Mouse (Mus musculus) myocyte (in vitro differentiated cells): ENCODE measurements around the gene Lrrc74b. TPM values are rescaled to one million over a fixed set of nuclear protein-coding genes. Genes with fewer than 3 reads are reported as not detected.
A peak's percentile ranks its signal among the peaks of the same experiment; 100 is the strongest.

Experiments
- H3K27me3 ChIP-seq: one replicate; pipeline ENCODE4 v1.6.1; 2011; ENCODE audit not compliant: control insufficient read depth, insufficient read depth, insufficient read length
- H3K36me3 ChIP-seq: one replicate; pipeline ENCODE4 v1.6.1; 2011; ENCODE audit not compliant: control insufficient read depth, insufficient read depth
- H3K4me2 ChIP-seq: one replicate; pipeline ENCODE4 v1.6.1; 2011; ENCODE audit warnings: low read depth, control low read depth
- H3K4me3 ChIP-seq: one replicate; pipeline ENCODE4 v1.5.1; 2011; ENCODE audit warnings: mild to moderate bottlenecking, control low read depth, moderate library complexity
- H3K79me2 ChIP-seq: one replicate; pipeline ENCODE4 v1.6.1; 2011; ENCODE audit not compliant: control insufficient read depth, insufficient read depth
- H3ac ChIP-seq: one replicate; pipeline ENCODE4 v1.6.1; 2011; ENCODE audit not compliant: control insufficient read depth, insufficient read length
- CEBPB ChIP-seq: IDR thresholded peaks from 2 replicates; pipeline ENCODE4 v1.6.1; 2011; ENCODE audit warnings: mild to moderate bottlenecking, moderate library complexity; ENCODE audit not compliant: poor library complexity, insufficient read depth, severe bottlenecking
- E2F4 ChIP-seq: IDR thresholded peaks from one replicate; pipeline ENCODE4 v1.6.1; 2011; ENCODE audit warnings: mild to moderate bottlenecking, control low read depth, moderate library complexity; ENCODE audit not compliant: insufficient read depth
- MAX ChIP-seq: IDR thresholded peaks from one replicate; pipeline ENCODE4 v1.6.1; 2011; ENCODE audit warnings: low read depth, mild to moderate bottlenecking, control low read depth
- MYOD1 ChIP-seq, 3 experiments: IDR thresholded peaks; one replicate each; pipeline ENCODE4 v1.6.1; 2011; ENCODE audit warnings: control low read depth in 2 of 3, low read depth in 2 of 3, mild to moderate bottlenecking in 2 of 3, moderate library complexity in 1 of 3; ENCODE audit not compliant: insufficient read length in 2 of 3, control insufficient read depth in 1 of 3
- MYOG ChIP-seq, 3 experiments: IDR thresholded peaks; one replicate each; pipeline ENCODE4 v1.6.1; 2011; ENCODE audit warnings: control low read depth in 2 of 3, low read depth in 2 of 3, mild to moderate bottlenecking in 2 of 3; ENCODE audit not compliant: insufficient read length in 2 of 3, control insufficient read depth in 1 of 3, insufficient read depth in 1 of 3
- POLR2A ChIP-seq: IDR thresholded peaks from one replicate; pipeline ENCODE4 v1.6.1; 2011; ENCODE audit warnings: low read depth, mild to moderate bottlenecking, control low read depth, moderate library complexity; ENCODE audit not compliant: insufficient read length
- POLR2AphosphoS2 ChIP-seq: IDR thresholded peaks from one replicate; pipeline ENCODE4 v1.6.1; 2011; ENCODE audit warnings: low read depth, control low read depth; ENCODE audit not compliant: insufficient read length
- REST ChIP-seq: IDR thresholded peaks from one replicate; pipeline ENCODE4 v1.6.1; 2011; ENCODE audit warnings: mild to moderate bottlenecking, control low read depth, moderate library complexity; ENCODE audit not compliant: insufficient read depth, insufficient read length
- SRF ChIP-seq: IDR thresholded peaks from one replicate; pipeline ENCODE4 v1.6.1; 2011; ENCODE audit warnings: low read depth; ENCODE audit not compliant: control insufficient read depth, insufficient read length
- TCF12 ChIP-seq: IDR thresholded peaks from one replicate; pipeline ENCODE4 v1.6.1; 2011; ENCODE audit warnings: mild to moderate bottlenecking, control low read depth; ENCODE audit not compliant: poor library complexity, insufficient read depth, severe bottlenecking
- TCF3 ChIP-seq: IDR thresholded peaks from one replicate; pipeline ENCODE4 v1.6.1; 2011; ENCODE audit warnings: low read depth, control low read depth; ENCODE audit not compliant: insufficient read length
- USF1 ChIP-seq: IDR thresholded peaks from one replicate; pipeline ENCODE4 v1.6.1; 2011; ENCODE audit warnings: low read depth, mild to moderate bottlenecking, control low read depth, moderate library complexity
- polyA plus RNA-seq: library from polyadenylated mRNA; unstranded; fragments of >200 nt; fragmentation: generic; extraction: Trizol; gene quantifications from one replicate; pipeline ENCODE4 v1.2.1, GENCODE M21; 2012; ENCODE audit warnings: missing spikeins

Lrrc74b gene
- polyA plus RNA-seq, 1 experiment: 0.08 TPM

GRCm38 (mm10) chr16:17524156-17524555 is 36.9 kb downstream of the Lrrc74b start:
- no peaks in the 10 kb centered on the region for H3K27me3 ChIP-seq
- H3K79me2 ChIP-seq: no peaks in the 10 kb centered on the region
- TF ChIP-seq TCF12 (no peak), POLR2AphosphoS2 (peak; percentile 31)
- peaks cover 51% of the 10 kb centered on the region for H3K36me3 ChIP-seq
- no peak overlapping the region for H3K4me3 ChIP-seq
- no peak overlapping the region for H3ac ChIP-seq
- H3K4me2 ChIP-seq: no peak overlapping the region

GRCm38 (mm10) chr16:17518910-17519309 is 42.1 kb downstream of the Lrrc74b start:
- Histone ChIP-seq H3K79me2 (no peaks in the 10 kb centered on the region), H3K4me3 (no peak overlapping the region), H3K4me2 (no peak overlapping the region), H3ac (no peak overlapping the region), H3K27me3 (no peaks in the 10 kb centered on the region), H3K36me3 (peaks cover 45% of the 10 kb centered on the region)
- TF ChIP-seq MYOG (IDR thresholded peaks at IDR 0.05; ENCODE audit: control insufficient read depth in 1 of 3, insufficient read depth in 1 of 3, insufficient read length in 2 of 3, low read depth in 2 of 3): no peak
- TF ChIP-seq TCF3: no peak
- no peak for TF ChIP-seq SRF
- no peak for TF ChIP-seq REST
- no peak for TF ChIP-seq CEBPB
- no peak for TF ChIP-seq TCF12
- TF ChIP-seq MYOD1 (IDR thresholded peaks at IDR 0.05; ENCODE audit: control insufficient read depth in 1 of 3, insufficient read length in 2 of 3, low read depth in 2 of 3): no peak
- no peak for TF ChIP-seq POLR2A
- no peak for TF ChIP-seq E2F4
- no peak for TF ChIP-seq POLR2AphosphoS2
- TF ChIP-seq MAX: no peak
- no peak for TF ChIP-seq USF1

DNA sequence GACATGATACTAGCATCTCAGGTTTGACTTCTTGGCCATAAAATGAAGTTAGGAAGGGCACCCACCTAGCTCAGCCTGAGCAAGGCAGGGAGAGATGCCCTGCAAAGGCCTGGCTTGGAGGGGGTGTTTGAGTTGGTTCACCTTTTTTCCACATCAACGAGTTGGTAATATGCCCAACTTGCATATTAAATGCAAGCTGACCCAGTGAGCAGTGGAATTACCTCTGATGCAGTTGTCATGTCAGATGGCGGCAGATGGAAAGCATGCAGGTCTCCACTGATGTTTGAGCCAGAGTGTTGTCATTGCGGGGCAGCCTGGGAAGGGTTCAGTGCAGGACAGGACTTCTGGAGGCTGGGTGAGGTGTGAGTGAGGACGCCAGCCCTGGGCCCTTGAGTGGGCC is 49.6 kb downstream of the Lrrc74b start:
- Histone ChIP-seq H3ac (no peak overlapping the region), H3K4me3 (no peak overlapping the region), H3K79me2 (peaks cover 20% of the 10 kb centered on the region), H3K36me3 (peaks cover 26% of the 10 kb centered on the region), H3K27me3 (peaks cover under 1% of the 10 kb centered on the region), H3K4me2 (no peak overlapping the region)
- no peak for TF ChIP-seq MYOD1 (IDR thresholded peaks at IDR 0.05; ENCODE audit: control insufficient read depth in 1 of 3, insufficient read length in 2 of 3, low read depth in 2 of 3)
- no peak for TF ChIP-seq POLR2AphosphoS2
- TF ChIP-seq MAX: no peak
- TF ChIP-seq SRF: no peak
- no peak for TF ChIP-seq E2F4
- no peak for TF ChIP-seq TCF3
- no peak for TF ChIP-seq MYOG (IDR thresholded peaks at IDR 0.05; ENCODE audit: control insufficient read depth in 1 of 3, insufficient read depth in 1 of 3, insufficient read length in 2 of 3, low read depth in 2 of 3)

DNA sequence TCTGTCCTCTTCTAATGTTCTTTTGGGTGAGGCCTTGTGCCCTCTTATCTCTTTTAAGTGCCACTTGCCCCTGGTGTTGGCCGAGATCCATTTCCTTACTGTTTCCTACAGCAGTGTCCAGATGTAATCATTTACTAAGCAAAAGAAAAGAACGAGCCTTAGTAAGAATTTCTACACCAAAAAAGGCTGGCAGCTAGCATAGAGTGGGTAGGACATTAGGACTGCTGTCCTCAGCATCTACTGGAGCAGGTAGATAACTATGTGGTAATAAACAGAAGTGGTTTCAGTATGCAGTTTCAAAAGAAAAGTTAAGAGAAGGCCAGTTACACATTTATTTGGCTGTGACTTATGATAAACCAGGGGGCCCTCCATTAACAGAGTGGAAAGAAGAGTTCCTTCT is 50.4 kb downstream of the Lrrc74b start:
- no peak for TF ChIP-seq POLR2A
- no peak for TF ChIP-seq SRF
- no peak for TF ChIP-seq MYOG (IDR thresholded peaks at IDR 0.05; ENCODE audit: control insufficient read depth in 1 of 3, insufficient read depth in 1 of 3, insufficient read length in 2 of 3, low read depth in 2 of 3)
- TF ChIP-seq USF1: no peak
- TF ChIP-seq REST: no peak
- no peak for TF ChIP-seq CEBPB
- no peak for TF ChIP-seq MAX
- no peak for TF ChIP-seq TCF12
- no peak for TF ChIP-seq MYOD1 (IDR thresholded peaks at IDR 0.05; ENCODE audit: control insufficient read depth in 1 of 3, insufficient read length in 2 of 3, low read depth in 2 of 3)
- H3ac ChIP-seq: no peak overlapping the region
- peaks cover 20% of the 10 kb centered on the region for H3K79me2 ChIP-seq
- H3K36me3 ChIP-seq: peaks cover 24% of the 10 kb centered on the region
- peaks cover 8% of the 10 kb centered on the region for H3K27me3 ChIP-seq
- peak overlapping the region; percentile 87 for H3K4me2 ChIP-seq
- peak overlapping the region; percentile 78 for H3K4me3 ChIP-seq

DNA sequence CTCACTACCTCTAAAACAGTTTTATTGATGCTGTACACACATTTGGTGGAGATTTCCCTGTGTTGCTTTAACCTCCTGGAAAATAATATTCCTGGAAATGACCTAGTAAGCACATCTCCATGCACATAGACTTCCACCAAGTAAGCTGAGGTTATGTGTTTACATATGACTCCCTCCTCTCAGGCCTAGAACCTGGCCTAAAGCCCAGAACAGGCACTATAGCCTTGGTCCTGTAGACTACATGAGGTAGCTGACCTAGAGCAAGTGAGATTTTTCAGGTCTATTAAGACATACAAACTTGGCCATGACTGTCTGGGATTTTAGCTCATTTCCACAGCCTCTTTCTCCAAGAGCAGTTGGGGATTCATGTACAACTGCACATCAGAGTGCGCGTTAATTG is 50.9 kb downstream of the Lrrc74b start:
- Histone ChIP-seq H3K36me3 (peaks cover 20% of the 10 kb centered on the region), H3K4me2 (peak overlapping the region; percentile 87), H3K27me3 (peaks cover 14% of the 10 kb centered on the region), H3ac (no peak overlapping the region), H3K4me3 (peak overlapping the region; percentile 78), H3K79me2 (peaks cover 20% of the 10 kb centered on the region)
- no peak for TF ChIP-seq CEBPB
- no peak for TF ChIP-seq USF1
- no peak for TF ChIP-seq SRF
- TF ChIP-seq REST: no peak
- no peak for TF ChIP-seq E2F4
- TF ChIP-seq MYOG (IDR thresholded peaks at IDR 0.05; ENCODE audit: control insufficient read depth in 1 of 3, insufficient read depth in 1 of 3, insufficient read length in 2 of 3, low read depth in 2 of 3): no peak

DNA sequence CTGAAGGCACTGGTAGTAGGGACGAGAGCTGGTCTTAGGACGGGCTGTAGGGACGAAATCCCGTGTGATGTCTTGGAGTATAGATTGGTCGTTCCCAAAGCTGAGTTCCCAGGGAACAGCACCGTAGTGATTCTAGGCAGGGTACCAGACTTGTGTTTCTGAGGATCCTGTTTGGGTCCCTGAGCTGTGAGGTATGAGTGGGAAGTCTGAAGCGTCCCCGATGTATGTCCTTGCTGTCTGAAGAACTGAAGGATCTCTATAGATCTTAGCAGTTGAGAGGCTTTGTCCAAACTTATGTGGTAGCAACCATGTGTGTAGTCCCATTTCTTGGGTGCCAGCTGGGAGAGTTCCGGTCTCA is 51.8 kb downstream of the Lrrc74b start:
- Histone ChIP-seq H3ac (peak overlapping the region; percentile 26), H3K79me2 (peaks cover 20% of the 10 kb centered on the region), H3K27me3 (peaks cover 20% of the 10 kb centered on the region), H3K4me3 (peak overlapping the region; percentile 78), H3K4me2 (peak overlapping the region; percentile 87), H3K36me3 (peaks cover 19% of the 10 kb centered on the region)
- no peak for TF ChIP-seq POLR2AphosphoS2
- TF ChIP-seq TCF12: no peak
- no peak for TF ChIP-seq REST
- TF ChIP-seq MAX: no peak
- no peak for TF ChIP-seq MYOD1 (IDR thresholded peaks at IDR 0.05; ENCODE audit: control insufficient read depth in 1 of 3, insufficient read length in 2 of 3, low read depth in 2 of 3)
- no peak for TF ChIP-seq E2F4
- no peak for TF ChIP-seq SRF
